Mouse (Mus musculus) midbrain, embryonic 11.5 days (tissue): ENCODE results near the gene AA467197. TPM values are rescaled to one million over a fixed set of nuclear protein-coding genes. Genes with fewer than 3 reads are reported as not detected.
A peak's percentile ranks its signal among the peaks of the same experiment; 100 is the strongest.

Source experiments
- ATAC-seq: fragments of 200-750 bp; cut with Nextera tagmentation; 2 replicates; pipeline ENCODE4 v1.8.0; 2017; ENCODE audit warnings: moderate TSS enrichment, moderate library complexity; ENCODE audit not compliant: low FRiP score
- DNase-seq: peaks from one replicate; pipeline ENCODE4 v3.0.0; 2015; ENCODE audit warnings: low spot score; ENCODE audit errors: missing footprints
- H3K27ac ChIP-seq: fragments of 300-500 bp; sonication (generic); 2 replicates; pipeline ENCODE4 v1.5.1; 2014; ENCODE audit warnings: low read depth, low read length
- H3K27me3 ChIP-seq: fragments of 300-500 bp; sonication (generic); 2 replicates; pipeline ENCODE4 v1.6.1; 2014; ENCODE audit warnings: mild to moderate bottlenecking, low read length, moderate library complexity, mixed read lengths; ENCODE audit not compliant: control insufficient read depth, insufficient read depth
- H3K36me3 ChIP-seq: fragments of 300-500 bp; sonication (generic); 2 replicates; pipeline ENCODE4 v1.6.1; 2014; ENCODE audit warnings: mild to moderate bottlenecking, low read length, moderate library complexity, mixed read lengths; ENCODE audit not compliant: control insufficient read depth, insufficient read depth
- H3K4me1 ChIP-seq: fragments of 300-500 bp; sonication (generic); 2 replicates; pipeline ENCODE4 v1.6.1; 2014; ENCODE audit warnings: low read length; ENCODE audit not compliant: control insufficient read depth, insufficient read depth
- H3K4me2 ChIP-seq: fragments of 300-500 bp; sonication (generic); 2 replicates; pipeline ENCODE4 v1.6.1; 2014; ENCODE audit warnings: mild to moderate bottlenecking, moderate library complexity
- H3K4me3 ChIP-seq: fragments of 300-500 bp; sonication (generic); 2 replicates; pipeline ENCODE4 v1.5.1; 2014; ENCODE audit warnings: low read depth, low read length
- H3K9ac ChIP-seq: fragments of 300-500 bp; sonication (generic); 2 replicates; pipeline ENCODE4 v1.6.1; 2014; ENCODE audit warnings: low read length
- H3K9me3 ChIP-seq: fragments of 300-500 bp; sonication (generic); 2 replicates; pipeline ENCODE4 v1.6.1; 2016; ENCODE audit warnings: low read length; ENCODE audit not compliant: control insufficient read depth
- WGBS: fragments of 180-500 bp; shearing (Covaris S2); extraction: QIAGEN DNeasy Blood & Tissue Kit; methylation state at CpG from one replicate; pipeline ENCODE4 v1.1.7; 2014; 5-methylcytosine and 5-hydroxymethylcytosine counted together
- polyA plus RNA-seq: library from polyadenylated mRNA; unstranded; fragments of >200 nt; fragmentation: Nextera tagmentation; extraction: Ambion mirVana; gene quantifications from 2 replicates; pipeline ENCODE4 v1.2.1, GENCODE M21; 2014

Gene AA467197
- polyA plus RNA-seq, 1 experiment from 2014 or later, result 0.25 TPM

DNA sequence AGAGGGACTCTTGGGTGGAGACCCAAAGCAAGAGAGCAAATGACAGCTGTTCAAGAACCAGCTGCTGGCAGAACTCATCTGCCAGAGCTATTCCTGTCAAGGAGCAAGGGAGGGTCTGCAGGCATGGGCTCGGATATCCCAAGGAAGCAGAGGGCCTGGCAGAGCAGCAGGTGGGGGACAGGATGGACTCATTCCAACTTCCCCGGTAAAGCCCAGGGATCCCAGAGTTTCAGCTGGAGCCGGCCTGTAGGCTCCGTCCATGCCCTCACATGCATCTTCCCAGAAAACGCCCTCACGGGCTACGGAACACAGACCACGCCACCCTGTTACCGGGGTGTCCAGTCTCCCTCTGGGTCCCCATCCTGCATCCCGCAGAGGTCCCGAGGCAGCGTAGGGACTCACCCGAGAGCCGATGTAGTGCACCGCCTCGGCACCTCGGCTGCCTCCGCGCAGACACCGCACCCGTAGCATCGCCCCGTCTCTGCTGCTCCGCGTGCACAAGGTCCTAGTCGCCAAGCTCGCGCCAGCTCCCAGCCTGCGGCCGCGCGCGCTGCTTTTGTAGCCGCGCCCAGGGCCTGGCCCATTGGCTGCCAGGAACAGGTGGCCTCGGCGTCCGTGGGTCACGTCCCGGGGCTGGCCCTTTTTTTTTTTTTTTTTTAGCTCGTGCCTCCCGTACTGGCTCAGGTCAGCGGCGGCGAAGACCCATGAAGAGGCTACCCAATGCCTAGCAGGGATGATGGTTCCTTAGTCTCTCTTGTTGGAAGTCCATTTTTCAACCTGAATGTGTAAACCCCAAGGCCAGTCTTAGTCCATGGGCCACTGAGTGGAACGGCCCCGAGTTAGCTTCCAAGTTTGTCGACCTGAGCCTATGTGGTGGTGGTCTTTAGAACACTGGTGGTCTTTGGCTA lies 25.8 kb upstream of the AA467197 start, which contains the start of gene Gatm:
Gatm (minus strand) TSS at position 558 of the 908 bp plus-strand sequence.
- Histone ChIP-seq H3K9me3 (no peaks in the 10 kb centered on the region), H3K36me3 (no peaks in the 10 kb centered on the region), H3K27me3 (no peaks in the 10 kb centered on the region; the same call in 1 of the 2 replicates), H3K4me2 (peak within 1 kb of the TSS; percentile 80), H3K27ac (no peak within 1 kb of the TSS), H3K4me1 (no peaks in the 10 kb centered on the region), H3K4me3 (peak within 1 kb of the TSS; percentile 51), H3K9ac (peak within 1 kb of the TSS; percentile 79)
- peak; percentile 99 for ATAC-seq
- WGBS, result 2% methylated on average over 47 of the region's 48 CpGs
- DNase-seq, result peak; percentile 95

DNA sequence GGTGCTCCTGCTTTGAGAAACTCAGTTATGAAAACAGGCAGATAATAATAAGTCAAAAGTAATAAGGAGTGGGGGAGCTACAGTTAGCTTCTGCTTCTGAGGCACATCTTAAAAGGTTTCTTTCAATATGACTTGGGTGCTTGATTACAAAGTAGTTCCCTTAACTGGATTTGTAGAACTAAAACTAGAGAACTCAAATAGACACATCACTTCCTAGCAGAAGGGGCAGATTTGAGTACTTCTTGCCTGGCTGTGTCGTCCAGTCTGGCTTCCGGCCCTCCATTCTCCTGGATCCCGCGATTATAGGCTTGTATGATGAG lies 25.2 kb upstream of the AA467197 start:
- Histone ChIP-seq H3K27me3 (no peaks in the 10 kb centered on the region; the same call in 1 of the 2 replicates), H3K4me3 (peak overlapping the region; percentile 51; the same call in 1 of the 2 replicates), H3K4me2 (peak overlapping the region; percentile 80), H3K4me1 (no peaks in the 10 kb centered on the region), H3K9ac (peak overlapping the region; percentile 79), H3K27ac (no peak overlapping the region), H3K36me3 (no peaks in the 10 kb centered on the region), H3K9me3 (no peaks in the 10 kb centered on the region)
- WGBS, result 89% methylated on average over 4 of the region's 4 CpGs
- ATAC-seq (no peak), DNase-seq (no peak)

DNA sequence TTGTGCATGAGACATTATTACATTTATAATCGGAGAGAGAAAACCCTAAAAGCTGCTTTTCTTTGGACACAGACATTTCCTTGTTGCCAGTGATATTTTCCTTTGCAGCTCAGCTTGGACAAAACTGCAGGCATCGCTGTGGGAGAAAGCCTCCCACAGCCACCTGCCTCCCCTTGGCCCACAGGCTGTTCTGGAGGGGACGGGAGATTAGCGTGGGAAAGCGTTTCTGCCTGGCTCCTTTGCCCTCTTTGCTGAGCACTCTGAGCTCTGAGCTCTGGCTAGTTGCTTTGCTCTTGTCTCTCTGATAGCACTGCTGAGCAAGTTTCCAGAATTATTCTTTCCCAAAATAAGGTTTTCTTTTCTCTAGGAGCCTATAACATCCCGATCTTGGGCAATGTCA lies 20.5 kb upstream of the AA467197 start:
- Histone ChIP-seq H3K27me3 (no peaks in the 10 kb centered on the region), H3K4me3 (no peak overlapping the region), H3K9me3 (no peaks in the 10 kb centered on the region), H3K27ac (no peak overlapping the region), H3K36me3 (no peaks in the 10 kb centered on the region), H3K4me1 (peaks cover 6% of the 10 kb centered on the region; the same call in 1 of the 2 replicates), H3K9ac (no peak overlapping the region), H3K4me2 (no peak overlapping the region)
- whole genome bisulfite sequencing, result 50% methylated on average over 6 of the region's 6 CpGs
- DNase-seq, result no peak
- no peak for ATAC-seq

DNA sequence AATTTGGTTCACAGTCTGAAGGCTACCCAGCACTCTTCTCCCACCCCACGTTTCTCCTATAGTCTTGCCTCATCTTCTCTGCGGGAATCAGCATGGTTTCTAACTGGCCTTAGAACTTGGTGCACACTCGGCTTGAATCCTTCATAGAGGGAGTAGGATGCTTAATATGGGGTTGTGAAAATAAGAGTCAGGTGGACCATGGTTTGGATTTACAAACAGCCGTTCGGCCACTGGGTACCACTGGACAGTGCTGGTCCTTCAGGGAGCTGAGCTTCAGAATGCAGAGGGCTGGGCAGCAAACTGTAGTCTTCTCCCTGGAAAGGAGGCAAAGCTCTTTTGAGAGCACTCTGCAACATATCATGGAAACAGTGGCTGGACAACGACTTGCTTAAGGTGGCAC lies 19.0 kb upstream of the AA467197 start:
- no peak overlapping the region for H3K27ac ChIP-seq
- H3K4me3 ChIP-seq, result no peak overlapping the region
- no peaks in the 10 kb centered on the region for H3K36me3 ChIP-seq
- no peaks in the 10 kb centered on the region for H3K27me3 ChIP-seq
- ATAC-seq, result no peak
- WGBS, result 78% methylated on average over 6 of the region's 6 CpGs
- H3K4me1 ChIP-seq, result peaks cover 6% of the 10 kb centered on the region; the same call in 1 of the 2 replicates
- no peaks in the 10 kb centered on the region for H3K9me3 ChIP-seq
- peak; percentile 88 for DNase-seq
- no peak overlapping the region for H3K4me2 ChIP-seq
- no peak overlapping the region for H3K9ac ChIP-seq

- H3K27me3 ChIP-seq, result no peaks in the 10 kb centered on the region
- WGBS, result 25% methylated on average over 4 of the region's 4 CpGs
- H3K9me3 ChIP-seq, result no peaks in the 10 kb centered on the region
- H3K4me2 ChIP-seq, result no peak overlapping the region
- H3K4me1 ChIP-seq, result peaks cover 6% of the 10 kb centered on the region; the same call in 1 of the 2 replicates
- DNase-seq, result no peak
- ATAC-seq, result peak; percentile 70; the same call in 1 of the 2 replicates
- 0 out of 2 replicates have a peak overlapping the region, but pooled peaks have one; percentile 7 for H3K9ac ChIP-seq
- H3K4me3 ChIP-seq, result no peak overlapping the region
- no peaks in the 10 kb centered on the region for H3K36me3 ChIP-seq
- H3K27ac ChIP-seq, result no peak overlapping the region
These were observed 18.1 kb upstream of the AA467197 start for GRCm38 (mm10) chr2:122618719-122619118.

GRCm38 (mm10) chr2:122621337-122622110 lies 15.3 kb upstream of the AA467197 start:
- DNase-seq (no peak), ATAC-seq (no peak)
- Histone ChIP-seq H3K27me3 (no peaks in the 10 kb centered on the region), H3K27ac (no peak overlapping the region), H3K36me3 (no peaks in the 10 kb centered on the region), H3K4me1 (peaks cover 6% of the 10 kb centered on the region; the same call in 1 of the 2 replicates), H3K4me2 (no peak overlapping the region), H3K9ac (no peak overlapping the region), H3K4me3 (no peak overlapping the region), H3K9me3 (no peaks in the 10 kb centered on the region)
- WGBS, result 87% methylated on average over 7 of the region's 9 CpGs

DNA sequence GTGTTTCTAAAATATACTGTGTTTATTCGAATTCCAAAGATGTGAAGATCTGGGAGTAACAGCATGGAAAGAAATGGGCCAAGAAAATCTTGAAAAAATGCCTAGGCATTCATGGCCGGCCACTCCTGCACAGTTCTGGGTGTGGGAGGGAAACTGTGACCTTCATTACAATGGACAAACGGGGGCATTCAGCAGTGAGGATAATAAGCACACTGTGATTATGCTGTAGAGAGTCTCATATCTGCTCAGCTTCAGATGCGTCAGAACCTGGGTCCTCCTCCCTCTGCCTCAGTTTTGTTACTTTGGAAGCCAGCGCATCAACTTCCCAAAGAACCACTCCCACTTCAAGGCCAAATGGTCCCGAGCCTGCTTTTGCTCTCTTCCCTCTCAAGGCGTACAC lies 10.9 kb upstream of the AA467197 start:
- H3K36me3 ChIP-seq, result no peaks in the 10 kb centered on the region
- H3K4me2 ChIP-seq, result no peak overlapping the region
- no peak overlapping the region for H3K27ac ChIP-seq
- no peak for DNase-seq
- no peaks in the 10 kb centered on the region for H3K4me1 ChIP-seq
- no peak overlapping the region for H3K9ac ChIP-seq
- no peaks in the 10 kb centered on the region for H3K27me3 ChIP-seq
- no peak for ATAC-seq
- H3K9me3 ChIP-seq, result no peaks in the 10 kb centered on the region
- H3K4me3 ChIP-seq, result no peak overlapping the region
- 72% methylated on average over 7 of the region's 7 CpGs for WGBS

GRCm38 (mm10) chr2:122628976-122629375 lies 7.8 kb upstream of the AA467197 start:
- Histone ChIP-seq H3K4me2 (no peak overlapping the region), H3K4me3 (no peak overlapping the region), H3K36me3 (peaks cover 6% of the 10 kb centered on the region), H3K4me1 (peaks cover 3% of the 10 kb centered on the region; the same call in 1 of the 2 replicates), H3K9ac (no peak overlapping the region; the same call in 1 of the 2 replicates), H3K27me3 (no peaks in the 10 kb centered on the region), H3K9me3 (no peaks in the 10 kb centered on the region), H3K27ac (no peak overlapping the region)
- no peak for ATAC-seq
- WGBS, result 2% methylated on average over 7 of the region's 7 CpGs
- peak; percentile 95 for DNase-seq
